Mouse (Mus musculus): ENCODE results near the gene Tmem97.

DNA sequence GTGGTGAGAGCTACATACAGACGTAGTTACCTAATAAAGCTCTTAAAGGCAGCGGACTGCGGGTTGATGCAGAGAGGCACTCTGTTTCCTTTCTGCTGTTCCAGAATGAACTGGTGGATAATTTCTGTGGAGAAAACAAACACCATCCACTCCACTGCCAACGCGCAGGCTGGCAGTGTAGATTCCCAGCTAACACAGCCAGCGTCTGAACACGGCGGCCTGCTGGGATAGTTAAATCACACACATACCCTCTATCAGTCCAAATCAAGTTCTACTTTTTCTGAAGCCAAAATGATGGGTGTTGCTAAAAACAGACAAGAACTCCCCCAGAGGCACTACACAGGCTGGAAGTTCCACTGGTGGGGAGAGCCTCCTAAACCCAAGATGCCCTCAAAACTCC lies 20.9 kb upstream of the Tmem97 start:
- TF ChIP-seq CTCF (IDR thresholded peaks at IDR 0.05; ENCODE audit: borderline replicate concordance, extremely low read depth, insufficient read depth, insufficient read length) (no peak), POLR2A (IDR thresholded peaks at IDR 0.05; ENCODE audit: borderline replicate concordance, extremely low read depth, insufficient read depth, insufficient read length, poor library complexity, severe bottlenecking) (no peak)

Measured in brain, embryonic 14.5 days (tissue).